Mouse (Mus musculus): ENCODE measurements around the gene Tmem150c.

Gene Tmem150c

DNA sequence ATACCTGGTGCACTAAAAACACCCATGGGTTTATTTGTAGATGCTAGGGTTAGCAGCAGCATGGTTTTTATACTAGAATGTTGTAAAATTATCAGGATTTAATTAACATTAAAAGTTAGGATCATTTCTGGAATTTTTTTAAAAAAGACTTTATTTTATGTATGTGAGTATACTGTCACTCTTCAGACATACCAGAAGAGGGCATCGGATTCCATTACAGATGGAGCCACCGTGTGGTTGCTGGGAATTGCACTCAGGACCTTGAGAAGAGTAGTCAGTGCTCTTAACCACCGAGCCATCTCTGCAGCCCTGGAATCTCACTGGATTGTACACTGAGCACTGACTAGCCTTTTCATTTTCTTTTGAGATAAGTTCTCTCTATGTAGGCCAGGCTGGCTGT is 109.7 kb downstream of the Tmem150c start:
- DNase-seq, result no peak

DNA sequence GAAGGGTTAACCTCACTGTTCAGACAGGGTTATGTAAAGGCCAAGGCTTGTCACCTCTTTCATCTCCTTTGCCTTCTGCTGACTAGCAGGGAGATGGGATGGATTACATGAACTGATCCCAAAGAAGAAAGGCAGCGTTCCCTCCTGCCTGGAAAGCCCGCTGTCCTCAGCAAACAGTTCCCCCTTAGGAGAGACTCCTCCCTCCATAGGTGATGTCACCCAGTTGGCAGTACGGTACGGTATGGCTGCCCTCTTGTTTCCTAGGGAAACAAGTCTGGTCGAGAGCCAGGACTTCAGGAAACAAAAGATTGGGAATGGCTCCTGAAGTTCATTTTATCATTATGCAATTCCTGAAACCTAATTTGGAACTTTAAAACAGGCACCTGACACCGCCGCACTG is 111.7 kb downstream of the Tmem150c start:
- no peak for DNase-seq

DNA sequence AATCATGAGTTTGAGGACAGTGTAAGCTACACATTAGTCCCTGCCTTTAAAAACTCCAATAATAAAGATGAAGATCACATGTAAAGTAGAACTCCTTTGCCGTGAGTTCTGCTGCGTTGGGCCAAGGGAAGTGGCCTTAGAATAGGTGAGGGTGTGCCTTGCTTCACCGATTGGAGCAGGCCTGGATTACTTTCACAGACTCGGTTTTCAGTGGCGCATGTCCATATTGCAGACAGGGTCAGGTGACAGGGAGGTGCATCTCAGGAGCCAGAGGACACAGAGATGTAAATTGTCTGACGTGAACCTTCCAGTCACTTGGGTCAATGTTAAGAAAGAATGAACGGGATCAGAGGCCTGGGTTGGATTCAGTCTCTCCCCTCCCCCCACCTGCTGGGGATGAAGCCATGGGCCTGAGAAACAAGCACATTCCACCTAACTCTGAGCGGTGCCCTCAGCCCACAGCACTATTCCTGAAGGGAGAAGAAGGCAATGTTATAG is 112.4 kb downstream of the Tmem150c start:
- no peak for DNase-seq

DNA sequence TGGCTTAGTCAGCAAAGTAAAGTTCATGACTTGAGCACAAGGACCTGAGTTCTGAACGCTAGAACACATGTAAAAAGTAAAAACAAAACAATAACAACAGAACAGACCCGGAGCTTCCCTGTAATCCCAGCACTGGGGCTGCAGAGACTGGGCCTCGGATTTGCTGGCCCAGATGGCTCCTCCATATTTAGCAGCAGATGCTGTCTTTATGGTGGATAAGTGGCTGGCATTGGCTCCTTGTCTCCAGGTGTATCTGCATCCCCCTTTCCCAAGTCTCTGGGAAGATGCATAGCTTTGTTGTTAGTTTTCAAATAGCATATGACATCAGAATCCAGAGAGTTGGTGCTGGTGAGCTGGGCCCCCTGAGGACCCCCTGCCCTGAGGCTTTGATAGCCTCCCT is 113.5 kb downstream of the Tmem150c start:
- no peak for DNase-seq

DNA sequence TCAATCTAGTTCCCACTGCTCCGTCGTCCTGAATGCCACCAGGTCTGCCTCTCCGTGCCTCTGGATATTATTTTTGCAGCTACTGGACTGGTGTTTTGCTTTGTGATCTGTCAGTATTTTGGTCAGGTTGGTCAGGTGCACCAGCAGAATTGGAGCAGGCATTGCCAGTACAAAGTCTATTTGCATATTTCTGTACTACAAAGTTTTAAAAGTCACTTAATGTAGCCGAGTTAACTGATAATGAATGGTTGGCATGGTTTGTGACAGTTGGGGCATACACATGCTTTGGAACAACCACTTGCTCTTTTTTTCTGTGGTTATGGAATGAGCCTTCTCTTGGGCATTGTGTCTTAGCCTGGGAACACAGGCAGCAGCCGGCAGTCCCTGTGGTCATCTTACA is 115.0 kb downstream of the Tmem150c start:
- DNase-seq, result no peak

DNA sequence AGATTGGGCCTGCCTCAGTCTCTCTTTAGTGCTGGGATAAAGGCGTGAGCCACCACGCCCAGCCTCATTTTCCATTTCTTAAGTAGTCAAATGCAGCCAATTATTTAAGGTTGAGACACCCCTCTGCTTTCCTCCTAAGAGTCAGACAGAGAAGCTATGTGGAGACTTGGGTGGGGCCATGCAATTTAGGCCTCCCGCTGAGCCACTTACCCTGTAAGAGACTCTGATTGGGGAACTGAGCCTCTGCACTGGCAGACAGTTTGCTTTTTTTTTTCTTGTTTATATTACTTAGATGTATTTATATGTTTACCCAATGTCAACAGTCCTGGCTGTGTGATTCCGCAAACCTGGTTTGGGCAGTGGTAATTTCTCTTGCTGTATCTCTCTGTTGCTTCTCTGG is 115.6 kb downstream of the Tmem150c start:
- DNase-seq, result no peak

DNA sequence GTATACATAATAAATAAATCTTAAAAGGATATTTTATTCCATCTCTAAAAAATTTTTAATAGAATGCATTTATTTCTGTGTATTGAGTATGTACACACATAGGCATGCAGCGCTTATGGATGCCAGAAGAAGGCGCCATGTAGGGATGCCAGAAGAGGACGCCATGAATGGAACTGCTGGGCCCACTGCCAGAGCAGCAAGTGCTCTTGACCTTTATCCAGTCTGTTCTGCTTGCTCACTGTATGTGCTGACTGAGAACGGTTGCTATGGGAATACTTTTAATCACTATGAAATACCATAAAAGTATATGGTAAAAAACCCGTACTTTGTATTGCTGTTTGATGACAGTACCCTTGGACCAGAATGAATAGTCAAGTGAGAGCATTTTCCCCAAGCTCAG is 116.2 kb downstream of the Tmem150c start:
- peak; percentile 74 to 85 for DNase-seq

DNA sequence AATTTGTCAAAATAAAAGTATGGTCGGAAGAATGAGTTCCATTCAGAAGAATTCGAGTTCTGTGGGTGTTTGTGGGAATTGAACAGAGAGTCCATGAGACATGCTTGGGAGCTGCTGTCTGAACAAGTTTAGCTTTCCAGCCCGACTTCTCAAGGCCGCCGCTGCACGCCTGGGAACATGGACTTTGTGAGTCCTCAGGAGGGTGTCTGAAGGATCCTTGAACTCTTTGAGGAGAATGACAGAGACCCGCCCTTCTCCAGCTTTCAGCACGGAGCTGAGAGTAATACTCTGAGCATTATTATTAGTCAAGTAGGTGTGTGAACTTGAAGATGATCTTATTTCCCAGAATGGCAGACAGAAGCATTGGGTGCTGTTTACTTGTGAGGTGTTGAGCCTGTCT is 117.1 kb downstream of the Tmem150c start:
- DNase-seq, result no peak

DNA sequence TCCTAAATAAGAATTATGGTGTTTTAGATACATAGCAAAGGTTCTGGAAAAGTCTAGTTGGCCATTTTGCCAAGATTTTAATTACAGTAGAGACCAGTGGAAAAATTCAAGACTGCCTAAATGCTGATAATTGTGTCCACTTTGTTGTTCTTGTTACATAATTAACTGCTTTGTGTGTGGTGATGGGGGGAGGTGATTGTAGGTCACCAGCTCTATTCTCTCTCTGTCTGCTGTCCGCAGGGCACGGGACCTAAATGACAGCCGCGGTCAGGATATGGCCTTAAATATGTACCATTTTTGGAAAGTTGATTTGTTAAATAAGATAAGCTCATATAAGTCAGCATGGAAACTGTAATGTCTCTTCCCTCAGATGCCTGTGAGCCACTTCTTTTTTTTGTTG is 118.3 kb downstream of the Tmem150c start:
- DNase-seq, result no peak

DNA sequence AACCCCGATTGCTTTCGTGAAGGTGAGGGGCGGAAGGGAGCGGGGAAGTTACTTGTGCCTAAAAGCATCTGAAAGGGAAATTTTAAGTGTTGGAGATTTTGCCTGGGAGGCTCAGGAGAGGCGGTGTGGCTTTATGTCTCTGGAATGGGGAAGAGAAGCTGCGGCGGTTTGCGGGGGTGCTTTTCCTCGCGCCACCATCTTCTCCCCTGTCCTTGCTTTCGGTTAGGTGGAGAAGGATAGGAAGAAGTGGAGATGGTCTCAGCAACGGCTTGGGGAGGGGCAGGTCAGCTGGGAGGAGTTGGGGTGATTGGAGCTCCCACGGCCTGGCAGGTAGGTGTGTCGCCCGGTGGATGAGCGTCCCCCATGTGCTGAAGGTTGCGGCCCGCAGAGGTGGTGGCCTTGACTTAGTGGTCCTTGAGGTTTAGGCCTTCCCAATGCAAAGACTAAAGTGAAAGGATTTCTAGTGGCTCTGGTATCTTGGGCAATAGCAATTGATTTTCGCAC is 119.3 kb downstream of the Tmem150c start:
- DNase-seq, result peak in 1 of 2 experiments; percentile 50

DNA sequence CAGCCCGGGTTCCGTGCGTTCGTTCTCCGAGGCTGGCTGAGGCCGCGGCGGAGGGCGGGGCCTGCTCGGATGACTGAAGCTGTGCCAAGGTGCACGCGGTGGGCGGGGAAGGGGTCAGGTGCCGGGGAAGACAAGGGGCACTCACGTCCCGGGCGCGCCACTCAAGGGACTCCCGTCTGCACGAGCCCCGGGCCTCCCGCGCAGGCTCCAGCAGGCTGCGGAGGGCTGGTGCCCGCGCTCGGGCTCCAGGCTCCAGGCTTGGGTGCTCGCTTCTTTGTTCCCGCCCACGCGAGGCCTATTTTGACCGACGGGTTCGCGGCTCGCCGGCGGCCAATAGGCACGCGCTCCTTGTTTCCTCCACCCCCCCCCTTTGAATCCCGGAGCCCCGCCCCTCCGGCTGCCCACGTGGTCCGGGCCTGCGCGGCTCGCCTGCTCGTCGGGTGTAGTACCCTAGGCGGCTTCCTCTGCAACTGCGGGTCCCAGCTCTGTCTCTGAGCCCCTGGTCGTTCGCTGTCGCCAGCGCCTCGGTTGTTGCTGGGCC is 119.9 kb downstream of the Tmem150c start, which contains the start of the genes Hnrnpdl and Enoph1:
Hnrnpdl (minus strand) TSS at position 63 of the 541 bp plus-strand sequence.
Enoph1 (plus strand) TSS at position 384 of the 541 bp plus-strand sequence.
- DNase-seq, result peak; percentile 95

DNA sequence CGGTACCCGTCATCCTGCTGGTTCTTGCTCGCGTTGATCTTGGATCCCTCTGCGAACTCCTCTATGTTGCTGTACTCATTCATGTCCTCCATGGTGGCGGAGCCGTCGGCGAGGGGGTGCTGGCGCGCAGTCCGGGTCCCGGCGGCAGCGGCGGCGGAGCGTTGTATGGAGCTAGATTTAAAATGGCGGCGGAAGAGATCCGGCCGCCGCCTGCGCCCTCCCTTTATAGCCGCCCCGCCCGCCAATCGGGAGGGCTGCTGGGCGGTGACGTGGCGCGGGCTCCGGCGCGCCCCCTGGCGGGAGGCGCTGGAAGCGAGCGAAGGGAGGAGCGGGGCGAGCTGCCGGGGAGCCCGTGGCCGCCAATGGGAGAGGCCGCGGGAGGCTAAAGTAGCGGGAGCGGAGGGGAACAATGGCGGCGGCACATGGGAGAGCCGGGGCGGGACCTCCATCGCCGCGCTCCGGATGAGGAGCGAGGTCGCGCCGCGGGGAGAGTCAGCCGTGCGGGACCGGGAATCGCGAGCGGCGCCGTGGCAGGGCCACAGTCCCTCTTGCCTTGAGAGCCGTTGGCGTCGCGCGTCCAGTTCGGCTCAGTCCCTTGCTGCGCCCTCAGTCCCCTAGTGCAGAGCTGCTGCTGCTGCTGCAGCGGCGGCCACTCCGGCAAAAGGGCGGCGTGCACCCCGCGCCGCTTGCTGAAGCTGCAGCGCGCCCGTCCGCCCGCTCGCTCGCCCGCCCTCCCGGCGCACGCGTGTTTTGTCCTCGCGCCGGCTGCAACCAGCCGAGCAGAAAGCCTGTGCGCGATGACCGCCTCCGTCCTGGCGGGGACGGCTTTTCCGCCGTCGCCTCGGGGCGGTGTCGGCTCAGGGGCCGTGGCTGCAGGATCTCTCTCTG is 120.7 kb downstream of the Tmem150c start:
- peak; percentile 99 for DNase-seq

DNA sequence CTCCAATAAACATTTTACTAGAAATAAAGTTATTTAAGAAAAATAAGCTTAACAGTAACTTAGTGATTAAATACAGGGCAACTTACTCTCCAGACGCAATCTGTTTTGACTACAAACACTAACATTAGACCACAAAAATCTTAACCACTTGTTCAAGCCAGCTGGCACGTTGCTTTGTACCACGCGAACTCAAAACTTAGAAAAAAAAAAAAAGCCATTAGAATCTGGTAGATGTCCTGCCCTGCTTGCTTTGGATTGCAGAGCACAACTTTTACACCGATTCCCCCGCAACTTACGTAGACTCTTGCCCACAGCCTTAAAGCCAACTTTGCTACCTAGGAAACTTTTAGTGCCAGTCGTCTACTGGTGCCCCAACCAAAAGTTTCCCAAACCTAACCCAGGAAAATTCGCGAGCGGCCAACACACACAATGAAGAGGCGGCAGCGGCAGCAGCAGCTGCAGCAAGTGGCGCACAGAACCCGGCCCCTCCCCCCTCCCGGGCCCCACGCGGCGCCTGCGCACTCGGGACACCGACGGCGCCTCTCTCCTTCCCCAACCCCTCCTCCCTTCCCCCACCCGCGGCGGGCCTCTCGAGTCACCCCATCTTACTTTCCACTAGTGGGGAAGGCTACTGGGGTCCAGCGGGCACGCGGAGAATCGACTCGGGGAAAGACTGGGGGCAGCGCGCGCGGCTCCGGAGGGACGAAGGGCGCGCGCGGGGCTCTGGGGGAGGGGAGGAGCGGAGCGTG is 121.5 kb downstream of the Tmem150c start:
- DNase-seq, result peak; percentile 93 to 94

DNA sequence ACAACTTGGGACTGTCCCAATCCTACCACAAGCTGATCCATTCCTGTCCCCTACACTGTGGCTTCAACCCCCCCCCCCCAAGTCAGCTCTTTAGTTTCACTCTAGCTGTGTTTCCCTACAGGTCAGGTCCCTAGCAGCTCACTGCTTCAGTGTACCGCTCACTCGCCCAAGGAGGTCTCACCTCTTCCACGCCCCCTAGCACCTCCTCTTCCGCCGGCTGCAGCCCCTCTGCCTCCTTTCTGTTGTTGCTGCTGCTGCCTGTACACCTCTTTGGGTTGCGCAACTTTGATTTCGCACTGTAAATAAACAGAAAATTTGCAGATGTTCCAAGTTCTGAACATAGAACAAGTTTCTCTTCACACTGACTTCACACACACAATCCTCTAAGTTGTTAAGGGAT is 122.9 kb downstream of the Tmem150c start:
- DNase-seq, result peak; percentile 20 to 29

DNA sequence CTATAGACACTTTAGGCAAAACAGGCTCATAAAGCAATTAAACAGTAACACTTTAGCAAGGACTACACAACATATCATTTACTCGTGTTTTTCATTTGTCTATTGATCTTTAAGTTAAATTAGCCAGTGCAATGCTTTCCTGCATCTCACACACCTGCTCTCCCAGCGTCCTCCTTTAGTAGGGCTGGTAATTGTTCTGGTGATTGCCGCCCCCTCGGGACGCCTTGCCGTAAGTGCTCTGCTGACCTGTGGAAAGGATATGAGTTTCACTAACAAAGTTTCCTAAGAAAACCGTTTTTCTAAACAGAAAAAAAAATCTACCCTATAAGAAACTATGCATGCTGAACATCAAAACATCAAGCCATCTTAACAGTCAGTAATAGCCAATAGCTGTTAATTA is 123.7 kb downstream of the Tmem150c start:
- peak in 1 of 2 experiments; percentile 8 for DNase-seq

DNA sequence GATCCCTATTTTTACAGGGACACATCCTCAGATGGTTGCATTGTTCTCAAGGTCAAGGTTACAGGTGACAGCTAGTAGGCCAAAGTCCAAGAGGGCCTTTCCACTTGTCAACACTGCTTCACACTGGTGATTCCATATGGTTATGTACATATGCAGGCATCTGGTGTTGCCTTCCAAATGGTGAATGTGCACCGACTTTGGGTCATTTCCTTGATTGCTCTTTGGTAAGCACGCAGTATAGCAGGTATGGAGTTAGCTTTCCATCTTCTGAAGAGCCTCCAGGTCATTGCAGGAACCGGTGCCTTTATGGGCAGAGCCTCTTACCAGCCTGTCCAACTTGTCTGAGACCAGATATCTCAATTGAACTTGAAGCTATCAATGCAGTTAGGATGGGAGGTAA is 127.0 kb downstream of the Tmem150c start:
- no peak for DNase-seq

DNA sequence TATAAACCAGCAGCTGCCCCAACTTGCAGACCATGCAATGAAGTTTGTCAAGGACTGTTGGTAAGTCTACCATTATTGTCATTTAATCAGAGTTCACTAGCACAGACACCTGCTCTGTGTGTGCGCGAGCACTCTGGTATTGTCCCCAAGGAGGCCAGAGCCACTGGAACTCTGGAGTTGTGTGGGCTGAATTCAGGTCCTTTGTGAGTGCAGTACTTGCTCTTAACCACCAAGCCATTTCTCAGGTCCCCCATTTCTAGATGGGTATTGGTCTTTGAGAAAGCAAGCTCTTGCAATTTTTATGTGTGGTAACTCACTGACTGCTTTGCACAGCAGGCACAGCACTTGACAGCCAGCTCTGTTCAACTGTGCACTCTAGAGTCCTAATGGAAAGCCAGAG is 127.5 kb downstream of the Tmem150c start:
- no peak for DNase-seq

DNA sequence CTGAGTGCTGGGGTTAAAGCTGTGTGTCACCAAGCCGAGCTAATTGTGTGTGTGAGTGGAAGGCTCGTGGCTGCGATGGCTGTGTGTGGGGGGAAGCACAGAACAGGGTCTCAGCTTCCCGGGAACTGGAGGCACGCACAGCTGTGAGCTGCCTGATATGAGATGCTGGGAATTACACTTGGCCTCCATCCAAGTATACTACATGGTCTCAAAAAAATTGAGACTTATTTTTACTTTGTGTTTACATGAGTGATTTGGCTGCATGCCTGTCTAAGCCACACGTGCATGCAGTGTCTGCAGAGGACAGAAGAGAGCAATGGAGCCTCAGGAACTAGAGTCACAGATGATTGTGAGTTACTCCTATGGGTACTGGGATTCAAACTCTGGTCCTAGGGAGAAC is 129.5 kb downstream of the Tmem150c start:
- DNase-seq, result peak; percentile 46 to 62

Measured in lung, postnatal 4 days (tissue).